Mouse (Mus musculus) forebrain, embryonic 13.5 days (tissue): ENCODE measurements around the gene Rgs10. TPM values are rescaled to one million over a fixed set of nuclear protein-coding genes. Genes with fewer than 3 reads are reported as not detected.

Source experiments
- ATAC-seq: fragments of 200-750 bp; cut with Nextera tagmentation; 2 replicates; pipeline ENCODE4 v1.8.0; 2017
- H3K27ac ChIP-seq: fragments of 300-500 bp; sonication (generic); 2 replicates; pipeline ENCODE4 v1.5.1; 2015; ENCODE audit warnings: inconsistent platforms, mild to moderate bottlenecking, moderate library complexity
- H3K27me3 ChIP-seq: fragments of 300-500 bp; sonication (generic); 2 replicates; pipeline ENCODE4 v1.6.1; 2015; ENCODE audit warnings: mild to moderate bottlenecking, inconsistent platforms
- H3K36me3 ChIP-seq: fragments of 300-500 bp; sonication (generic); 2 replicates; pipeline ENCODE4 v1.6.1; 2015; ENCODE audit warnings: mild to moderate bottlenecking, inconsistent platforms; ENCODE audit not compliant: poor library complexity, severe bottlenecking
- H3K4me1 ChIP-seq: fragments of 300-500 bp; sonication (generic); 2 replicates; pipeline ENCODE4 v1.6.1; 2015; ENCODE audit warnings: inconsistent platforms
- H3K4me2 ChIP-seq: fragments of 300-500 bp; sonication (generic); 2 replicates; pipeline ENCODE4 v1.6.1; 2015; ENCODE audit warnings: inconsistent platforms, mild to moderate bottlenecking, moderate library complexity
- H3K4me3 ChIP-seq: fragments of 300-500 bp; sonication (generic); 2 replicates; pipeline ENCODE4 v1.5.1; 2015; ENCODE audit warnings: mild to moderate bottlenecking, inconsistent platforms
- H3K9ac ChIP-seq: fragments of 300-500 bp; sonication (generic); 2 replicates; pipeline ENCODE4 v1.6.1; 2015; ENCODE audit warnings: mild to moderate bottlenecking, inconsistent platforms
- H3K9me3 ChIP-seq: fragments of 300-500 bp; sonication (generic); replicated peaks from 2 replicates; pipeline ENCODE4 v1.6.1; 2016; ENCODE audit warnings: inconsistent platforms
- WGBS: fragments of 180-500 bp; shearing (Covaris S2); methylation state at CpG from one replicate; pipeline ENCODE4 v1.1.7; 2015; 5-methylcytosine and 5-hydroxymethylcytosine counted together
- polyA plus RNA-seq: library from polyadenylated mRNA; unstranded; fragments of >200 nt; fragmentation: Nextera tagmentation; extraction: Ambion mirVana; gene quantifications from 2 replicates; pipeline ENCODE4 v1.2.1, GENCODE M21; 2015

Rgs10 gene
- polyA plus RNA-seq, 1 experiment from 2014 or later: 11.5 TPM

GRCm38 (mm10) chr7:128364526-128364925, 54.0 kb downstream of the Rgs10 start:
- Histone ChIP-seq H3K27me3 (no peaks in the 10 kb centered on the region), H3K4me3 (no peak overlapping the region), H3K36me3 (no peaks in the 10 kb centered on the region), H3K4me1 (no peaks in the 10 kb centered on the region), H3K4me2 (no peak overlapping the region), H3K9ac (no peak overlapping the region), H3K27ac (no peak overlapping the region), H3K9me3 (no peaks in the 10 kb centered on the region)
- ATAC-seq: no peak
- 90% methylated on average over 11 of the region's 11 CpGs for WGBS

- Histone ChIP-seq H3K4me3 (no peak overlapping the region), H3K4me1 (no peaks in the 10 kb centered on the region), H3K9me3 (no peaks in the 10 kb centered on the region), H3K27ac (no peak overlapping the region), H3K4me2 (no peak overlapping the region), H3K36me3 (no peaks in the 10 kb centered on the region), H3K9ac (no peak overlapping the region), H3K27me3 (no peaks in the 10 kb centered on the region)
- WGBS: 79% methylated on average over 10 of the region's 10 CpGs
- ATAC-seq: no peak
Observed at GRCm38 (mm10) chr7:128363806-128364205, 54.8 kb downstream of the Rgs10 start.

- no peaks in the 10 kb centered on the region for H3K9me3 ChIP-seq
- no peaks in the 10 kb centered on the region for H3K36me3 ChIP-seq
- 66% methylated on average over 4 of the region's 4 CpGs for WGBS
- H3K4me3 ChIP-seq: no peak overlapping the region
- H3K27me3 ChIP-seq: no peaks in the 10 kb centered on the region
- no peak for ATAC-seq
- no peaks in the 10 kb centered on the region for H3K4me1 ChIP-seq
- no peak overlapping the region for H3K4me2 ChIP-seq
- H3K9ac ChIP-seq: no peak overlapping the region
- no peak overlapping the region for H3K27ac ChIP-seq
Observed at GRCm38 (mm10) chr7:128362916-128363315, 55.6 kb downstream of the Rgs10 start.

- Histone ChIP-seq H3K4me2 (no peak overlapping the region), H3K4me3 (no peak overlapping the region), H3K9ac (no peak overlapping the region), H3K9me3 (no peaks in the 10 kb centered on the region), H3K36me3 (no peaks in the 10 kb centered on the region), H3K27me3 (no peaks in the 10 kb centered on the region), H3K27ac (no peak overlapping the region), H3K4me1 (no peaks in the 10 kb centered on the region)
- WGBS: 79% methylated on average over 9 of the region's 9 CpGs
- ATAC-seq: no peak
Observed at GRCm38 (mm10) chr7:128359741-128360140, 58.8 kb downstream of the Rgs10 start.

- Histone ChIP-seq H3K36me3 (no peaks in the 10 kb centered on the region), H3K27ac (no peak overlapping the region), H3K27me3 (no peaks in the 10 kb centered on the region), H3K4me2 (no peak overlapping the region), H3K9me3 (no peaks in the 10 kb centered on the region), H3K9ac (no peak overlapping the region), H3K4me3 (no peak overlapping the region), H3K4me1 (no peaks in the 10 kb centered on the region)
- 78% methylated on average over 7 of the region's 7 CpGs for WGBS
- no peak for ATAC-seq
Observed at GRCm38 (mm10) chr7:128359164-128359563, 59.4 kb downstream of the Rgs10 start.

- no peaks in the 10 kb centered on the region for H3K36me3 ChIP-seq
- no peak for ATAC-seq
- no peak overlapping the region for H3K4me3 ChIP-seq
- H3K9ac ChIP-seq: no peak overlapping the region
- H3K27me3 ChIP-seq: no peaks in the 10 kb centered on the region
- 82% methylated on average over 9 of the region's 9 CpGs for WGBS
- H3K4me1 ChIP-seq: no peaks in the 10 kb centered on the region
- H3K9me3 ChIP-seq: no peaks in the 10 kb centered on the region
- no peak overlapping the region for H3K4me2 ChIP-seq
- no peak overlapping the region for H3K27ac ChIP-seq
Observed at GRCm38 (mm10) chr7:128358741-128359140, 59.8 kb downstream of the Rgs10 start.

GRCm38 (mm10) chr7:128356868-128357755, 61.4 kb downstream of the Rgs10 start:
- no peak overlapping the region for H3K4me3 ChIP-seq
- H3K4me1 ChIP-seq: no peaks in the 10 kb centered on the region
- no peaks in the 10 kb centered on the region for H3K9me3 ChIP-seq
- no peaks in the 10 kb centered on the region for H3K27me3 ChIP-seq
- H3K36me3 ChIP-seq: no peaks in the 10 kb centered on the region
- WGBS: 75% methylated on average over 9 of the region's 9 CpGs
- no peak overlapping the region for H3K27ac ChIP-seq
- no peak for ATAC-seq
- no peak overlapping the region for H3K9ac ChIP-seq
- H3K4me2 ChIP-seq: no peak overlapping the region

- ATAC-seq: no peak
Observed at GRCm38 (mm10) chr7:128355463-128355862, 63.1 kb downstream of the Rgs10 start.

GRCm38 (mm10) chr7:128352721-128353120, 65.8 kb downstream of the Rgs10 start:
- Histone ChIP-seq H3K27ac (no peak overlapping the region), H3K36me3 (no peaks in the 10 kb centered on the region), H3K4me3 (no peak overlapping the region), H3K9ac (no peak overlapping the region), H3K27me3 (no peaks in the 10 kb centered on the region), H3K4me2 (no peak overlapping the region), H3K9me3 (no peaks in the 10 kb centered on the region), H3K4me1 (peaks cover 6% of the 10 kb centered on the region)
- ATAC-seq: no peak
- 78% methylated on average over 3 of the region's 3 CpGs for WGBS

More at GRCm38 (mm10) chr7:128355463-128355862, 63.1 kb downstream of the Rgs10 start:
- Histone ChIP-seq H3K27me3 (no peaks in the 10 kb centered on the region), H3K4me3 (no peak overlapping the region), H3K9me3 (no peaks in the 10 kb centered on the region), H3K4me1 (no peaks in the 10 kb centered on the region), H3K4me2 (no peak overlapping the region), H3K9ac (no peak overlapping the region), H3K36me3 (no peaks in the 10 kb centered on the region), H3K27ac (no peak overlapping the region)
- 88% methylated on average over 5 of the region's 5 CpGs for WGBS

- Histone ChIP-seq H3K27me3 (no peaks in the 10 kb centered on the region), H3K9ac (no peak overlapping the region), H3K4me1 (peaks cover 6% of the 10 kb centered on the region), H3K4me3 (no peak overlapping the region), H3K27ac (no peak overlapping the region), H3K36me3 (no peaks in the 10 kb centered on the region), H3K9me3 (no peaks in the 10 kb centered on the region), H3K4me2 (no peak overlapping the region)
- WGBS: 63% methylated on average over 4 of the region's 5 CpGs
- no peak for ATAC-seq
Observed at GRCm38 (mm10) chr7:128351176-128351575, 67.4 kb downstream of the Rgs10 start.

GRCm38 (mm10) chr7:128350316-128350715, 68.2 kb downstream of the Rgs10 start:
- H3K27ac ChIP-seq: no peak overlapping the region
- H3K4me1 ChIP-seq: peaks cover 6% of the 10 kb centered on the region
- H3K36me3 ChIP-seq: no peaks in the 10 kb centered on the region
- 90% methylated on average over 7 of the region's 7 CpGs for WGBS
- H3K27me3 ChIP-seq: no peaks in the 10 kb centered on the region
- no peak overlapping the region for H3K9ac ChIP-seq
- no peak for ATAC-seq
- no peak overlapping the region for H3K4me3 ChIP-seq
- no peak overlapping the region for H3K4me2 ChIP-seq
- no peaks in the 10 kb centered on the region for H3K9me3 ChIP-seq

- peaks cover 6% of the 10 kb centered on the region for H3K4me1 ChIP-seq
- WGBS: 85% methylated on average over 4 of the region's 4 CpGs
- no peaks in the 10 kb centered on the region for H3K27me3 ChIP-seq
- H3K9ac ChIP-seq: no peak overlapping the region
- H3K9me3 ChIP-seq: no peaks in the 10 kb centered on the region
- H3K27ac ChIP-seq: no peak overlapping the region
- ATAC-seq: no peak
- no peaks in the 10 kb centered on the region for H3K36me3 ChIP-seq
- no peak overlapping the region for H3K4me2 ChIP-seq
- no peak overlapping the region for H3K4me3 ChIP-seq
Observed at GRCm38 (mm10) chr7:128349751-128350150, 68.8 kb downstream of the Rgs10 start.

- ATAC-seq: no peak
- no peak overlapping the region for H3K4me3 ChIP-seq
- 16% methylated on average over 1 of the region's 1 CpGs for WGBS
- H3K9me3 ChIP-seq: no peaks in the 10 kb centered on the region
- H3K4me1 ChIP-seq: peaks cover 6% of the 10 kb centered on the region
- no peaks in the 10 kb centered on the region for H3K36me3 ChIP-seq
- no peak overlapping the region for H3K27ac ChIP-seq
- no peak overlapping the region for H3K4me2 ChIP-seq
- H3K27me3 ChIP-seq: no peaks in the 10 kb centered on the region
- no peak overlapping the region for H3K9ac ChIP-seq
Observed at GRCm38 (mm10) chr7:128348608-128349007, 70.0 kb downstream of the Rgs10 start.
